Mouse (Mus musculus) brown adipose tissue, adult 24 weeks (tissue): ENCODE results near the gene Fam181a. TPM values are rescaled to one million over a fixed set of nuclear protein-coding genes. Genes with fewer than 3 reads are reported as not detected.

ENCODE experiments used
- H3K27ac ChIP-seq: fragments of 200-500 bp; replicated peaks from 2 replicates; pipeline ENCODE4 v1.5.1; 2012; ENCODE audit warnings: low read depth, mild to moderate bottlenecking, low read length
- H3K4me1 ChIP-seq: fragments of 200-500 bp; 2 replicates; pipeline ENCODE4 v1.6.1; 2012; ENCODE audit warnings: low read length, mixed read lengths; ENCODE audit not compliant: control insufficient read depth, insufficient read depth, insufficient read length
- H3K4me3 ChIP-seq: fragments of 200-500 bp; 2 replicates; pipeline ENCODE4 v1.5.1; 2012; ENCODE audit warnings: low read depth, mild to moderate bottlenecking, low read length, moderate library complexity; ENCODE audit not compliant: insufficient read depth
- polyA plus RNA-seq: library from polyadenylated mRNA; stranded (reverse); fragments of >200 nt; gene quantifications from 2 replicates; pipeline ENCODE4 v1.2.4, GENCODE M21; 2012; ENCODE audit not compliant: missing spikeins, insufficient read depth, insufficient read length

Fam181a gene
- polyA plus RNA-seq, 1 experiment = not detected

DNA sequence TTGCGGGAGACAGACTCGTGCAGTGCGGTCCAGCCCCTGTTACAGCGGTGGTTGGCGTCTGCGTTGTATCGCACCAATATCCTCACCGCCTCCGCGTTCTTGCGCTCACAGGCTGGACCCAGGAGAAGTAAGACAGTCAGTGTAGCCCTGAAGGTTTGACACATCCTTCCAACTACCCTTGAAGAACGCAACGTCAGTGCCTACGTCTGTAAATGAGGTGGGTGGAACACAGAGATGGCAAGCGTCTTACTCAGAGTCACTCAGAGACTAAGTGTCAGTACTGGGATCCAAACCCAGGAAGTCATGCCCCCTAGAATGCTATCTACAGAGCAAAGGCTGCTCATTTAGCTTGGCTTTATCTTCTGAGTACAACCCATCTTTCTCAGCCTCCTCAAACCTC, 22.7 kb downstream of the Fam181a start:
- Histone ChIP-seq H3K4me1 (no peaks in the 10 kb centered on the region), H3K4me3 (no peak overlapping the region), H3K27ac (no peak overlapping the region)

GRCm38 (mm10) chr12:103336766-103337165, 26.0 kb downstream of the Fam181a start:
- Histone ChIP-seq H3K4me1 (no peaks in the 10 kb centered on the region), H3K4me3 (no peak overlapping the region), H3K27ac (peak overlapping the region; percentile 29; the same call in 1 of the 2 replicates)

DNA sequence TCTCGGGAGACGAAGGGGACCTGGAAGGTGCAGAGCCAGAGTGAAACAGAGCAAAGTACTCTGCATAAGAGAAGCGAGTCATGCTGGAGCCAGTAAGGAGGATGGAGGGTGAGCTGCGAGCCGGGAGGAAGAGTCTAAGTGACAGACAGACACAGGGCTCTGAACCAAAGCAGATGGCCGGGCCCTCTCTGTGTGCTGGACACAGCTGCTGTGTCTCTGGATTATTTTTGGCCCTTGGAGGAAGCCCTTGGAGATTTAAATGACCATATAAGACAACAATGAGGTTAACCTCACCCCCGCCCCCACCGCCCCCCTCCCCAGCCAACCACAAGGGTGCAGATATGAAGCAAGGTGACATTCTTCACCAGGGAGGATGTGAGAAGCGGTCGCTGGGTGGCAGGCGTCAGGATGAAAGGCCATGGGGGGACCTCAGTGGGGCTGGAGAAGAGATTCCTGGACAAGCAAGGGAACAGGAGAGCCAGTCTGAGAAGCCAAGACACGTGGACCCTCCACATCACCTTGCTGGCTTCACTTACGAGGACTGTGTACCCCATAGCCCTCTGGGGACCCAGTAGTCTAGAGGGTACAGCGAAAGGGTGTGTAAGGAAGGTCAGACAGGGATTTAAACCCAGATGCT, 27.5 kb downstream of the Fam181a start:
- peak overlapping the region; percentile 15; the same call in 1 of the 2 replicates for H3K4me3 ChIP-seq

GRCm38 (mm10) chr12:103341212-103341611, 30.4 kb downstream of the Fam181a start:
- Histone ChIP-seq H3K27ac (no peak overlapping the region), H3K4me1 (no peaks in the 10 kb centered on the region), H3K4me3 (no peak overlapping the region)

More for the DNA sequence above, 27.5 kb downstream of the Fam181a start:
- no peaks in the 10 kb centered on the region for H3K4me1 ChIP-seq
- H3K27ac ChIP-seq = no peak overlapping the region; the same call in 1 of the 2 replicates

GRCm38 (mm10) chr12:103343456-103343855, 32.7 kb downstream of the Fam181a start:
- no peak overlapping the region for H3K4me3 ChIP-seq
- no peaks in the 10 kb centered on the region for H3K4me1 ChIP-seq
- peak overlapping the region; percentile 27; the same call in 1 of the 2 replicates for H3K27ac ChIP-seq

DNA sequence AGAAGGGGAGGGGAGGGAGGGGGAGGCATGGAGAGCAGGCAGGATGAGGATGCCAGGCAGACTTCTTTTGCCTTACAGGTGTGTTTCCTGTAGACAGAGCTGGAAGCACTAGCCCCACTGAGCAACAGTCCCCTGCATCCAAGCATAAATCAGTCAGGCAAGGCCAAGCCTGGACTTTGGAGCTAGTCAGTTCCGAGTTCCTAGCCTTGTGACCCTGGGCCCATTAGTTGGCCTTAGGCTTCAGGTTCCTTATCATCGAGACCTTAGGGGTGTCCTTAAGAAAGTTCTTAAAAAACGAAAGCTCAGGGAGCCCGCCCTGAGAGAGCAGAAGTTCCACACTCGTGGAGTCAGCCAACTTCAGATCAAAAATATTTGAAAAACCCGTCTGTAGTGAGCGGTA, 34.2 kb downstream of the Fam181a start:
- H3K4me1 ChIP-seq = no peaks in the 10 kb centered on the region
- no peak overlapping the region for H3K27ac ChIP-seq
- no peak overlapping the region for H3K4me3 ChIP-seq

DNA sequence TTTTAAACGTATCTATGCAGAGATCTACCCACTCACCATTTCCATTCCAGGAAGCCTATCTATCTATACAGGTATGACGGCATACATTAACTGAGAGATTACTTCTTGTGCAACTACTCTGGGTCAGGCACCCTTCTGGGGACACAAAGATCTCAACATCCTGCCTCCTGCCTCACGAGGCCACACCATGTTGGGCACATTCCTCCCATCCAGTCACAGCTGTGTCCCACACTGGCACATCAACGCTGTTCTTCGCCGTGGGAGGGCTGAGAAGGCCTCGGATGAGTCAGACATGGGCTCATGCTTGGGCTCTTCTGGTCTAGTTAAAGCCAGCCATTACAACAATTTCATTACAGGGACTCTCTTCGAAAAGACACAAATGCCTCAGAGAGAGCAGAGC, 36.2 kb downstream of the Fam181a start:
- Histone ChIP-seq H3K4me1 (no peaks in the 10 kb centered on the region), H3K4me3 (no peak overlapping the region), H3K27ac (no peak overlapping the region)

- H3K27ac ChIP-seq = no peak overlapping the region
- no peak overlapping the region for H3K4me3 ChIP-seq
- H3K4me1 ChIP-seq = no peaks in the 10 kb centered on the region
Observed at GRCm38 (mm10) chr12:103347406-103347805, 36.6 kb downstream of the Fam181a start.

DNA sequence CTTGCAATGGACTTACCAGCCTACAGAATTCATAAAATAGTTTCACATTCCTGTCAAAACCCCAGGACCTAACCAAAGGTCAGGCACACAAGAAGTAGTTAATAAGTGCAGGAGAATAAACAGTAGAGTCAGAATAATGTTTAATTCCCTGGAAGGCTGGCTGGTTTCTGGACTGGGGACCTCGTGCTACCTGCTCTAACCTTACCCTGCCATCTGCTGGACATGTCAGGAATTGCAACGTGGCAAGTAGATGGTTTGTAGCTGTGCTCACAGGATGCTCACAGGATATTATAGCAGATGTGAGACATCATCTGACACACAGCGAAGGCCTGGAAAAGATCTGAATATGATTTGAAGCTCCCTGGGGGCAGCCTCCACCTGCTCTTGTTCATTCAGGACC, 37.7 kb downstream of the Fam181a start:
- Histone ChIP-seq H3K4me3 (no peak overlapping the region), H3K27ac (no peak overlapping the region), H3K4me1 (no peaks in the 10 kb centered on the region)

DNA sequence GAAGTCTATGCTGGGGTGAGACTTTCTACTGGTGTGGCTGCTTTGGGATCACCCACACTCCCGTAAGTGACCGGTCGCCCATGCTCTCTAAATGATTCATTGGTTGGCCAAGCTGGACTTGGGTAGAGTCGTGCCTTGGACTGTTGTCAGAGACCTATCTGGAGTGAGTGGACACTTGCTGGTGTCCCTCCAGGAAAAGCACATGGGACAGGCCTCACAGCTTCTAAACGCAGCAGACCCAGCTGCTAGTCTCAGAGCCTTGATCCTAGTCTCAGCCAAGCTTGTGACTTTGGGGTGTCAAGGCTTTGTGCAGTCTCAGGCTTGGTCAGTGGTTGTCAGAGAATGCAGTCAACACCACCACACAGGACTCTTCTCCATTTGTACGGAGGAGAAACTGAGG, 42.0 kb downstream of the Fam181a start:
- Histone ChIP-seq H3K27ac (no peak overlapping the region), H3K4me3 (no peak overlapping the region), H3K4me1 (no peaks in the 10 kb centered on the region)

GRCm38 (mm10) chr12:103353538-103353937, 42.8 kb downstream of the Fam181a start:
- Histone ChIP-seq H3K4me3 (no peak overlapping the region), H3K27ac (no peak overlapping the region), H3K4me1 (no peaks in the 10 kb centered on the region)

GRCm38 (mm10) chr12:103355746-103356414, 45.1 kb downstream of the Fam181a start, which contains the start of gene Asb2:
Gene Asb2 (minus strand): TSS chr12:103356001.
- Histone ChIP-seq H3K4me3 (no peak within 1 kb of the TSS), H3K4me1 (no peaks in the 10 kb centered on the region), H3K27ac (no peak within 1 kb of the TSS)

DNA sequence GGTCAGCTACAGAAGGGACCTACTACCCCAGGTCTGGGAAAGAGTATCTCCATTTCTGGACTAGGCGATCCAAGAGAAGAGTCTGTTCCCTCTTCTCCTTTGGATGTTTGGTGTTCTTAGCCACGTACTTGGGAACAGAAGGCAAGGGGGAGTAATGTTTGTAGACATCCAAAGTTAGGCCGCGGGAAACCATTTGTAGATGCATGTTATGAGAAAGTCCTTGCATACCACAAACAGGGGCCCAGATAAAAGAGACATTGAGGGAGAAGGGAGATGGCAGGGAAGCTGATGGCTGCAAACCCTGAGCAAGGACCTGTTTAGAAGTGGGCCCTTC, 45.6 kb downstream of the Fam181a start:
- Histone ChIP-seq H3K27ac (no peak overlapping the region), H3K4me3 (no peak overlapping the region), H3K4me1 (no peaks in the 10 kb centered on the region)

DNA sequence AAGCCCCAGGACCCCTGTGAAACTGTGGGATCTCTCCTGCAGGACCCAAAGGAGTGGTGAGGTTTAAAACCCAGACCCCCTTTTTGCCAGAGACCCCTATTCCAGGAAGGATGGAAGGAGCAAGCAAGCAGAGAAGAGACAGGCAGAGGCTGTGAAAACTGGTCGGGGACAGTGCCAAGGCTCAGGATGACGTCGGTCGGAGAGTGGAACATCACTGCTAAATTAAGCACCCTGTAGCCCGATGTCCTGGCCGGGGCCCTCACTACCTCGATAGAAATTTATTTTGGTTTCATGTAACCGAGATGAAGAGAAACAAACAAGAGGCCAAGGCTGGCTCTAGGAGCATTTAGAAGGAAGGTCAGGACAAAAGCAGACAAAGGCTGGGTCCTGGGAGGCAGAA, 47.4 kb downstream of the Fam181a start:
- H3K4me1 ChIP-seq = no peaks in the 10 kb centered on the region
- no peak overlapping the region for H3K4me3 ChIP-seq
- H3K27ac ChIP-seq = no peak overlapping the region

DNA sequence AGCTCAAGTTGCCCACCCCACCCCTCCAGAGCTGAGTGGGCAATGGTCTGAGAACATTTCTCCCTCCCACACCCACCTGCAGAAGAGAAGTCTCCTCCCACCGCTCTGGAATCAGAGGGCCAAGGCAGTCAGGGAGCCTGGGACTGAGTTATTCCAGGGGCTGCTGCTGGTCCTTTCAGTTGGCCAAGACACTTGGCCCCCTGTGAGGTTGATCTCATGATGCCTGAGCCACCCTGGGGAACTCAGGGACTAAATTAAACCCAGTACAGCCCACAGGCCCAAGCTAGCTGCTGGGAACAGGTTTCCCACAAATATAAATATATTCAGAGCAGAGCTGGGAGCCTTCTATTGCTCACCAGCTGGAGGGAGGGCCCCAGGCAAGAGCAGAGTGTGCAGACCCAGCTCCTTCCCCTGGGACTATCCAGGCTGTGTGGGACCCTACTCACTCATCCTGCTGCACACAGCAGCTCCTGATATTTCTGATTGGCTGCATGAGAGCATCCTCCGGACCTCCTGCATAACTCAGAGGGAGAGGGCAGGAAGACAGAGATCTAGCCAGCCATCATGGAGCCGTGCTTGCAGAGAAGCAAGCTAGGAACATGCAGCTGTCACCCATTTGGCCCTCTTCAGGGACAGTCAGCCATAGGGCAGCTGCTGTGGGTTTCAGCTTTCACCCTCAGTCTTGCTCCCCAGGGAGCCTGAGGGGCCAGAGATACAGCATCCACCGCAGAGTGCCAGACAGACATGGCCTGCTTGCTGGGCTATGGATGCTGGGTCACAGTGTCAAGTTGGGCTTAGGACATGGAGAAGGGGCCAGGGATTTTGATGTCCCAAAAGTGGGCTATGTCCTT, 48.4 kb downstream of the Fam181a start:
- Histone ChIP-seq H3K4me1 (no peaks in the 10 kb centered on the region), H3K27ac (no peak overlapping the region), H3K4me3 (no peak overlapping the region)
